Mouse (Mus musculus): ENCODE measurements around the gene Ctps2. TPM values are rescaled to one million over a fixed set of nuclear protein-coding genes. Genes with fewer than 3 reads are reported as not detected.

Ctps2 gene
- polyA plus RNA-seq, 1 experiment from 2014 or later = 93.5 TPM

GRCm38 (mm10) chrX:162915697-162916096, 14.7 kb downstream of the Ctps2 start:
- no peak overlapping the region for H3K9ac ChIP-seq
- 33% methylated on average over 5 of the region's 5 CpGs for WGBS
- ATAC-seq (ENCODE audit: low FRiP score) = 0 out of 2 replicates have a peak, but pooled peaks have one; percentile 27
- H3K4me3 ChIP-seq (replicated peaks) = no peak overlapping the region
- no peaks in the 10 kb centered on the region for H3K9me3 ChIP-seq
- no peak overlapping the region for H3K4me2 ChIP-seq
- H3K4me1 ChIP-seq = no peaks in the 10 kb centered on the region
- H3K27ac ChIP-seq = no peak overlapping the region
- H3K27me3 ChIP-seq = no peaks in the 10 kb centered on the region; the same call in 1 of the 2 replicates
- peaks cover 4% of the 10 kb centered on the region for H3K36me3 ChIP-seq (replicated peaks)

- Histone ChIP-seq H3K4me2 (no peak overlapping the region), H3K9ac (no peak overlapping the region), H3K36me3 (replicated peaks) (no peaks in the 10 kb centered on the region; the same call in none of the 2 replicates), H3K9me3 (no peaks in the 10 kb centered on the region), H3K4me1 (no peaks in the 10 kb centered on the region), H3K4me3 (replicated peaks) (no peak overlapping the region), H3K27ac (no peak overlapping the region), H3K27me3 (0 out of 2 replicates have a peak, but pooled peaks cover 2% of the 10 kb centered on the region)
- 91% methylated on average over 8 of the region's 8 CpGs for WGBS
- ATAC-seq (ENCODE audit: low FRiP score) = no peak
Measured at GRCm38 (mm10) chrX:162921487-162922125, 20.6 kb downstream of the Ctps2 start.

- no peak overlapping the region for H3K27ac ChIP-seq
- H3K4me3 ChIP-seq (replicated peaks) = no peak overlapping the region
- peaks cover 15% of the 10 kb centered on the region for H3K36me3 ChIP-seq (replicated peaks)
- 93% methylated on average over 2 of the region's 2 CpGs for WGBS
- H3K4me2 ChIP-seq = no peak overlapping the region
- no peaks in the 10 kb centered on the region for H3K9me3 ChIP-seq
- H3K27me3 ChIP-seq = no peaks in the 10 kb centered on the region
- H3K9ac ChIP-seq = no peak overlapping the region
- ATAC-seq (ENCODE audit: low FRiP score) = no peak
- H3K4me1 ChIP-seq = no peaks in the 10 kb centered on the region
Measured at GRCm38 (mm10) chrX:162931467-162931866, 30.4 kb downstream of the Ctps2 start.

GRCm38 (mm10) chrX:162942027-162942426, 41.0 kb downstream of the Ctps2 start:
- no peaks in the 10 kb centered on the region for H3K36me3 ChIP-seq (replicated peaks)
- no peaks in the 10 kb centered on the region; the same call in 1 of the 2 replicates for H3K27me3 ChIP-seq
- H3K27ac ChIP-seq = no peak overlapping the region
- no peaks in the 10 kb centered on the region for H3K4me1 ChIP-seq
- H3K9ac ChIP-seq = no peak overlapping the region
- no peak overlapping the region for H3K4me2 ChIP-seq
- no peak for ATAC-seq (ENCODE audit: low FRiP score)
- no peak overlapping the region for H3K4me3 ChIP-seq (replicated peaks)
- WGBS = 92% methylated on average over 1 of the region's 1 CpGs
- no peaks in the 10 kb centered on the region for H3K9me3 ChIP-seq

GRCm38 (mm10) chrX:162949811-162950439, 48.9 kb downstream of the Ctps2 start:
- Histone ChIP-seq H3K4me1 (no peaks in the 10 kb centered on the region), H3K9ac (no peak overlapping the region), H3K4me3 (replicated peaks) (no peak overlapping the region), H3K27me3 (peaks cover 2% of the 10 kb centered on the region; the same call in 1 of the 2 replicates), H3K4me2 (no peak overlapping the region), H3K36me3 (replicated peaks) (no peaks in the 10 kb centered on the region), H3K27ac (no peak overlapping the region), H3K9me3 (no peaks in the 10 kb centered on the region)
- WGBS = 46% methylated on average over 3 of the region's 3 CpGs
- no peak for ATAC-seq (ENCODE audit: low FRiP score)

- H3K9ac ChIP-seq = no peak overlapping the region
- no peaks in the 10 kb centered on the region for H3K4me1 ChIP-seq
- H3K27ac ChIP-seq = no peak overlapping the region
- H3K4me2 ChIP-seq = no peak overlapping the region
- ATAC-seq (ENCODE audit: low FRiP score) = no peak
- 88% methylated on average over 3 of the region's 3 CpGs for WGBS
- peaks cover 18% of the 10 kb centered on the region; the same call in 1 of the 2 replicates for H3K27me3 ChIP-seq
- no peak overlapping the region for H3K4me3 ChIP-seq (replicated peaks)
- no peaks in the 10 kb centered on the region for H3K9me3 ChIP-seq
- no peaks in the 10 kb centered on the region for H3K36me3 ChIP-seq (replicated peaks)
Measured at GRCm38 (mm10) chrX:162957921-162958320, 56.9 kb downstream of the Ctps2 start.

- no peak overlapping the region for H3K27ac ChIP-seq
- no peaks in the 10 kb centered on the region for H3K36me3 ChIP-seq (replicated peaks)
- no peak overlapping the region for H3K9ac ChIP-seq
- H3K4me2 ChIP-seq = no peak overlapping the region
- no peak for ATAC-seq (ENCODE audit: low FRiP score)
- no peak overlapping the region for H3K4me3 ChIP-seq (replicated peaks)
- H3K4me1 ChIP-seq = no peaks in the 10 kb centered on the region
- H3K9me3 ChIP-seq = no peaks in the 10 kb centered on the region
- 48% methylated on average over 4 of the region's 4 CpGs for WGBS
- peaks cover 20% of the 10 kb centered on the region for H3K27me3 ChIP-seq
Measured at GRCm38 (mm10) chrX:162963840-162964239, 62.8 kb downstream of the Ctps2 start.

- no peak for ATAC-seq (ENCODE audit: low FRiP score)
- 38% methylated on average over 3 of the region's 3 CpGs for WGBS
Measured at GRCm38 (mm10) chrX:162964383-162964782, 63.3 kb downstream of the Ctps2 start, which contains the start of gene S100g. Gene S100g, minus strand, starts transcription at chrX:162964599.

GRCm38 (mm10) chrX:162967456-162967855, 66.4 kb downstream of the Ctps2 start:
- no peaks in the 10 kb centered on the region for H3K9me3 ChIP-seq
- no peak overlapping the region for H3K27ac ChIP-seq
- H3K36me3 ChIP-seq (replicated peaks) = no peaks in the 10 kb centered on the region
- peaks cover 6% of the 10 kb centered on the region for H3K27me3 ChIP-seq
- H3K4me1 ChIP-seq = no peaks in the 10 kb centered on the region
- no peak overlapping the region for H3K9ac ChIP-seq
- no peak overlapping the region for H3K4me3 ChIP-seq (replicated peaks)
- no peak for ATAC-seq (ENCODE audit: low FRiP score)
- no peak overlapping the region for H3K4me2 ChIP-seq
- 84% methylated on average over 8 of the region's 8 CpGs for WGBS

More at GRCm38 (mm10) chrX:162964383-162964782, 63.3 kb downstream of the Ctps2 start, which contains the start of gene S100g:
- no peak within 1 kb of the TSS for H3K4me3 ChIP-seq (replicated peaks)
- H3K4me1 ChIP-seq = no peaks in the 10 kb centered on the region
- H3K9ac ChIP-seq = no peak within 1 kb of the TSS
- peaks cover 20% of the 10 kb centered on the region for H3K27me3 ChIP-seq
- H3K4me2 ChIP-seq = no peak within 1 kb of the TSS
- H3K27ac ChIP-seq = no peak within 1 kb of the TSS
- H3K36me3 ChIP-seq (replicated peaks) = no peaks in the 10 kb centered on the region
- no peaks in the 10 kb centered on the region for H3K9me3 ChIP-seq

GRCm38 (mm10) chrX:162976194-162976593, 75.2 kb downstream of the Ctps2 start:
- no peak overlapping the region for H3K27ac ChIP-seq
- H3K4me2 ChIP-seq = no peak overlapping the region
- no peaks in the 10 kb centered on the region for H3K9me3 ChIP-seq
- H3K4me1 ChIP-seq = no peaks in the 10 kb centered on the region
- WGBS = 81% methylated on average over 3 of the region's 3 CpGs
- no peak overlapping the region for H3K9ac ChIP-seq
- H3K4me3 ChIP-seq (replicated peaks) = no peak overlapping the region
- H3K36me3 ChIP-seq (replicated peaks) = no peaks in the 10 kb centered on the region
- 0 out of 2 replicates have a peak, but pooled peaks cover 5% of the 10 kb centered on the region for H3K27me3 ChIP-seq
- ATAC-seq (ENCODE audit: low FRiP score) = no peak

- H3K27me3 ChIP-seq = 0 out of 2 replicates have a peak, but pooled peaks cover 1% of the 10 kb centered on the region
- no peak for ATAC-seq (ENCODE audit: low FRiP score)
- H3K9ac ChIP-seq = no peak overlapping the region
- no peaks in the 10 kb centered on the region for H3K9me3 ChIP-seq
- H3K4me1 ChIP-seq = no peaks in the 10 kb centered on the region
- H3K4me3 ChIP-seq (replicated peaks) = no peak overlapping the region
- 0 out of 2 replicates have a peak, but pooled peaks cover 3% of the 10 kb centered on the region for H3K36me3 ChIP-seq (replicated peaks)
- no peak overlapping the region for H3K27ac ChIP-seq
- WGBS = 96% methylated on average over 10 of the region's 10 CpGs
- H3K4me2 ChIP-seq = no peak overlapping the region
Measured at GRCm38 (mm10) chrX:162986876-162987495, 85.9 kb downstream of the Ctps2 start.

GRCm38 (mm10) chrX:162991396-162991795, 90.4 kb downstream of the Ctps2 start:
- no peak for ATAC-seq (ENCODE audit: low FRiP score)
- 85% methylated on average over 4 of the region's 4 CpGs for WGBS
- H3K27me3 ChIP-seq = peaks cover 12% of the 10 kb centered on the region; the same call in 1 of the 2 replicates
- no peaks in the 10 kb centered on the region for H3K4me1 ChIP-seq
- no peak overlapping the region for H3K9ac ChIP-seq
- H3K27ac ChIP-seq = no peak overlapping the region
- H3K9me3 ChIP-seq = no peaks in the 10 kb centered on the region
- no peaks in the 10 kb centered on the region for H3K36me3 ChIP-seq (replicated peaks)
- H3K4me3 ChIP-seq (replicated peaks) = no peak overlapping the region
- H3K4me2 ChIP-seq = no peak overlapping the region

All from forebrain, embryonic 12.5 days (tissue).